Mouse (Mus musculus): Measurements from ENCODE around the gene Mthfd2l. TPM values are rescaled to one million over a fixed set of nuclear protein-coding genes. Genes with fewer than 3 reads are reported as not detected.

Mthfd2l gene
- 83.8 and 94.4 TPM in 2 replicates for polyA plus RNA-seq (2014; fragmentation: Nextera tagmentation; extraction: Ambion mirVana)

DNA sequence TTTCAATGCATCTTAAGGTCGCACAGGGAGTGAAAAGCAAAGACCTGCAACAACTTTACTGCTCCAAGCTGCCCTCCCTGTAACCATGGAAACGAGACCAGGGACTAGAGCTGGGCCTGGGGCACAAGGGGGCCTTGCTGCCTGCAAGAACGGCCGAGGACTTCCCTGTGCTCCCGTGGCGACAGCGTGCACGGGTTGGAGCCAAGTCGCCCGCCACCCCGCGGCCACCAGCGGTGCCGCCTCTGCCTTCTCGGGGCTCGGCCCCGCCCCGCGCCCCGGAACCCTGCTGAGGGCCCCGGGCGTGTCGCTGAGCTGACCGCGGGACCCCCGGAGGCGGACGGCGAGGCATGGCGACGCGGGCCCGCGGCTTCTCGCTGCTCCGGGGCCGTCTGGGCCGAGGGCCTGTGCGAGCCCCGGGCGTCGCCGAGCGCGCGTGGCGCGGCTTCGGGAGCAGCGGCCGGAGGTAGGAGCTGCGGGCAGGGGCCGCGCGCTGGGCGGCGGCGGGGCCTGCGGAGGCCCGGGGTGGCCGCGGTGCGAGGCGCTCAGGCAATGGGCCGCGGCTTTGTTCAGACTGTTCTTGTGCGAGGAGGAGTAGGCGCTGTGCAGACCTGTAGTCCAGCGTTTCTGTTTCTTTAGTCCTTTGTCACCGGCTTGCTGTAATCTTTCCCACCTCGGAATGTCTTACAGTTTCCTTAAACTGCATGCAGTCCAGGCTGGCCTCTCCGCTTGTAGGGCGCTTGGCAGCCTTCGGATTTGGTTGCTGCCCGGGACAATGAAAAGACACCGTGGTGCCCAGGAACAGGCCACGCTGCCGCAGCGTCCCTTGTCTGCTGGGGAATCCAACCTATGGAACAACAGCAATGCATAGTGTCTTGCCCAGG, at the start of gene Mthfd2l:
Gene Mthfd2l (plus strand): TSS at position 147 of the 881 bp plus-strand sequence.
- Histone ChIP-seq H3K27me3 (ENCODE audit: control insufficient read depth, insufficient read depth, low read length) (no peaks in the 10 kb centered on the region), H3K9ac (replicated peaks; ENCODE audit: low read length) (peak within 1 kb of the TSS; percentile 99), H3K27ac (replicated peaks; ENCODE audit: low read depth, low read length) (peak within 1 kb of the TSS; percentile 99), H3K4me1 (ENCODE audit: control insufficient read depth, insufficient read depth, low read length) (peaks cover 10% of the 10 kb centered on the region; the same call in 1 of the 2 replicates), H3K4me2 (ENCODE audit: low read length) (peak within 1 kb of the TSS; percentile 61), H3K9me3 (ENCODE audit: control insufficient read depth, low read length) (no peaks in the 10 kb centered on the region), H3K36me3 (ENCODE audit: control insufficient read depth, insufficient read depth, low read length) (peaks cover 5% of the 10 kb centered on the region), H3K4me3 (replicated peaks; ENCODE audit: low read depth, low read length) (peak within 1 kb of the TSS; percentile 69)
- peak; percentile 97 for ATAC-seq (ENCODE audit: low FRiP score, low TSS enrichment)
- peak; percentile 92 for DNase-seq
- under 1% methylated on average over 69 of the region's 79 CpGs for WGBS

DNA sequence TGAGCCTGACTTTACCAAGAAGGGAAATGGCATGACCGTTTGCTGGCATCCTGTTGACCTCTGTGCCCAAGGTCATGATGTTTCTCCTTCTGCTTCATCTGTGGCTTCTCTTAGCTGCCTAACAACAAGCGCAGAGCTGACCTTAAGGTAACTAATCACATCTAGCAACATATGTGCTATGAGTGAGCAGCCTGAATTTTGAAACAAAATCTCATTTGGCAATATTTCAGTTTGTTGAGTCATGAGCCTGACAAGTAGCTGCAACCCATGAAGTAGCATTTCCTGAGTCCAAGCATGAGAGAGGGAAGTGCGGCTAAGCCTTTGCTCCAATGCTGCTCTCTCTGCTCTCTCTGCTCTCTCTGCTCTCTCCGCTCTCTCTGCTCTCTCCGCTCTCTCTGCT, 49.2 kb upstream of the Mthfd2l start:
- H3K4me2 ChIP-seq (ENCODE audit: low read length): no peak overlapping the region
- H3K4me1 ChIP-seq (ENCODE audit: control insufficient read depth, insufficient read depth, low read length): no peaks in the 10 kb centered on the region
- H3K9ac ChIP-seq (replicated peaks; ENCODE audit: low read length): no peak overlapping the region
- no peaks in the 10 kb centered on the region for H3K27me3 ChIP-seq (ENCODE audit: control insufficient read depth, insufficient read depth, low read length)
- H3K9me3 ChIP-seq (ENCODE audit: control insufficient read depth, low read length): no peaks in the 10 kb centered on the region
- no peaks in the 10 kb centered on the region for H3K36me3 ChIP-seq (ENCODE audit: control insufficient read depth, insufficient read depth, low read length)
- no peak overlapping the region for H3K27ac ChIP-seq (replicated peaks; ENCODE audit: low read depth, low read length)
- ATAC-seq (ENCODE audit: low FRiP score, low TSS enrichment) (no peak), DNase-seq (no peak)
- 98% methylated on average over 5 of the region's 5 CpGs for WGBS
- H3K4me3 ChIP-seq (replicated peaks; ENCODE audit: low read depth, low read length): no peak overlapping the region

DNA sequence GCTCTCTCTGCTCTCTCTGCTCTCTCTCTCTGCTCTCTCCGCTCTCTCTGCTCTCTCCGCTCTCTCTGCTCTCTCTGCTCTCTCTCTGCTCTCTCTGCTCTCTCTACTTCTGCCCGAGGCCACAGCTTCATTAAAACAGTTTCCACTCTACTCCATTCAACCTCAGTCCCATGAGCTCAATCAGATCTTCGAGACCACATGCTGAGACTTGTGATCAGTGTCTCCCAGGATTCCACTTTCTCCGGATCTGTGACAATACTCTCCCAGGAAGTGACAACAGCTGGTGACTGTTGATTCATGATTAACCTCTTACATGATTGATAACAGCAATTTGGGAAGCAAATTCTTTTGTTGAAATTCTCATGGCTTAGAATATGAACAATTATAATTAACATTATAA, 48.8 kb upstream of the Mthfd2l start:
- no peaks in the 10 kb centered on the region for H3K36me3 ChIP-seq (ENCODE audit: control insufficient read depth, insufficient read depth, low read length)
- DNase-seq (no peak), ATAC-seq (ENCODE audit: low FRiP score, low TSS enrichment) (no peak)
- no peak overlapping the region for H3K4me3 ChIP-seq (replicated peaks; ENCODE audit: low read depth, low read length)
- no peaks in the 10 kb centered on the region for H3K9me3 ChIP-seq (ENCODE audit: control insufficient read depth, low read length)
- 75% methylated on average over 5 of the region's 5 CpGs for WGBS
- no peak overlapping the region for H3K9ac ChIP-seq (replicated peaks; ENCODE audit: low read length)
- no peaks in the 10 kb centered on the region for H3K4me1 ChIP-seq (ENCODE audit: control insufficient read depth, insufficient read depth, low read length)
- no peaks in the 10 kb centered on the region for H3K27me3 ChIP-seq (ENCODE audit: control insufficient read depth, insufficient read depth, low read length)
- no peak overlapping the region for H3K27ac ChIP-seq (replicated peaks; ENCODE audit: low read depth, low read length)
- no peak overlapping the region for H3K4me2 ChIP-seq (ENCODE audit: low read length)

GRCm38 (mm10) chr5:90884628-90885242, 46.2 kb upstream of the Mthfd2l start:
- H3K4me1 ChIP-seq (ENCODE audit: control insufficient read depth, insufficient read depth, low read length): no peaks in the 10 kb centered on the region
- no peaks in the 10 kb centered on the region for H3K36me3 ChIP-seq (ENCODE audit: control insufficient read depth, insufficient read depth, low read length)
- H3K9me3 ChIP-seq (ENCODE audit: control insufficient read depth, low read length): no peaks in the 10 kb centered on the region
- ATAC-seq (ENCODE audit: low FRiP score, low TSS enrichment) (no peak), DNase-seq (no peak)
- no peaks in the 10 kb centered on the region for H3K27me3 ChIP-seq (ENCODE audit: control insufficient read depth, insufficient read depth, low read length)
- no peak overlapping the region for H3K4me2 ChIP-seq (ENCODE audit: low read length)
- H3K9ac ChIP-seq (replicated peaks; ENCODE audit: low read length): no peak overlapping the region
- no peak overlapping the region for H3K4me3 ChIP-seq (replicated peaks; ENCODE audit: low read depth, low read length)
- 78% methylated on average over 2 of the region's 2 CpGs for WGBS
- H3K27ac ChIP-seq (replicated peaks; ENCODE audit: low read depth, low read length): no peak overlapping the region

DNA sequence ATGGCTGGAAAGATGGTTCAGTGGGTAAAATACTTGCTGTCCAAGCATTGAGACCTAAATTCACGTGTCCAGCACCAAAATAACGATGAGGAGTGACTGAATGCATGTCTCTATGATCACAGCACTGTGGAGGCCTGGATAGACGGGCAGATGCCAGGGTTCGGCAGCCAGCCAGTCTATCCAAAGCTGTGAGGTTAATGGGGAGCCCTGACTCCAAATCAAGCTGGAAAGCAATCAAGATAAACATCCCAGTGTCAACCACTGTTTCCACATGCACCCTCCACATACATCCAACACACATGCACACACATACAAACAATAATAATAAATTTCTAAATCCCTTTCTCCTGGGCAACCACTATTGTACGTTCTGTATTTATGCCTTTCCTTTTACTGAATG, 42.3 kb upstream of the Mthfd2l start:
- H3K4me1 ChIP-seq (ENCODE audit: control insufficient read depth, insufficient read depth, low read length): no peaks in the 10 kb centered on the region
- no peaks in the 10 kb centered on the region for H3K9me3 ChIP-seq (ENCODE audit: control insufficient read depth, low read length)
- H3K36me3 ChIP-seq (ENCODE audit: control insufficient read depth, insufficient read depth, low read length): no peaks in the 10 kb centered on the region
- no peaks in the 10 kb centered on the region for H3K27me3 ChIP-seq (ENCODE audit: control insufficient read depth, insufficient read depth, low read length)
- WGBS: 79% methylated on average over 5 of the region's 5 CpGs
- no peak for ATAC-seq (ENCODE audit: low FRiP score, low TSS enrichment)
- no peak overlapping the region for H3K4me3 ChIP-seq (replicated peaks; ENCODE audit: low read depth, low read length)
- no peak for DNase-seq
- H3K9ac ChIP-seq (replicated peaks; ENCODE audit: low read length): no peak overlapping the region
- H3K27ac ChIP-seq (replicated peaks; ENCODE audit: low read depth, low read length): no peak overlapping the region
- H3K4me2 ChIP-seq (ENCODE audit: low read length): no peak overlapping the region

DNA sequence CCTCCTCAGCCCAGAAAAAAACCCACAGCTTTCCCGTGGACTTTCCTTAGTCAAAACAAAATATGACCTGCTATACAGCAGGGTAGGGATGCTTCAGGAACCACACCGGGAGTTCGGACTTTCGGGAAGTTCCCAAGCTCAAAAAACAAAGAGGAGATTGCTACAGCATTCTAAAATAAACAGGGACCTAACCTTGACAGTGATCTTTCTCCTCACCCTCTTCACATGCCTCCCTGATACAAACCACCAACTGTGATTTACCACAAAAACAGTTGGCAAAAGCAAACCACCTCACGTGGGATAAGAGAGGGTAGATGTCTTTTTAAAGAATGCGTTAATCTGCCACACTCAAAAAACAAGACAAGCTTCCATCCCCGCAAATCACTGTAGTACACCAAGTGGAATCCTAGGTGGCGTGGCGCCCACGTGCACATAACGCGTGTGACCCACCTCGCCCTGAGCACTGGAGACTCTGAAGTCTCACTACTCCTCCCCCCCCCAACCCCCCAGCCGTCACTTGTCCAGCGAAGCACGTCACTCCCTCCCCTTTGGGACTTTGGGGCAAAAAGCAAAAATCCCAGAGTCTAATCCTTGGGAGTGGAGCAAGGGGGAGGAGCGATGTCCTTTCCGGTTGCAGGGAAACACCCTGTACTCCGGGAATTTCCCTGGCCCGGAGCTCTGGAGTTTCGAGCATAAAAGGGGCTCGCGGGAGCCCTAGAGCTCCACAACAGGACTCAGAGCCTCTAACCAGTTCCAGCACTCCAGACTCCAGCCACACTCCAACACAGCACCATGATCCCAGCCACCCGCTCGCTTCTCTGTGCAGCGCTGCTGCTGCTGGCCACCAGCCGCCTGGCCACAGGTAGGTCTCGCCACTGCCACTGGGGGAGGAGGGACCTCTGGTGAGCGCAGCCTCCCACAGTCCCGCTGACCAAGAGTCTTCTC, 40.1 kb upstream of the Mthfd2l start, which contains the start of gene Cxcl1:
Gene Cxcl1 (plus strand): TSS at position 723 of the 945 bp plus-strand sequence.
- Histone ChIP-seq H3K9ac (replicated peaks; ENCODE audit: low read length) (peak within 1 kb of the TSS; percentile 47), H3K4me2 (ENCODE audit: low read length) (peak within 1 kb of the TSS; percentile 86), H3K36me3 (ENCODE audit: control insufficient read depth, insufficient read depth, low read length) (no peaks in the 10 kb centered on the region), H3K27me3 (ENCODE audit: control insufficient read depth, insufficient read depth, low read length) (no peaks in the 10 kb centered on the region), H3K4me1 (ENCODE audit: control insufficient read depth, insufficient read depth, low read length) (no peaks in the 10 kb centered on the region), H3K27ac (replicated peaks; ENCODE audit: low read depth, low read length) (no peak within 1 kb of the TSS), H3K9me3 (ENCODE audit: control insufficient read depth, low read length) (no peaks in the 10 kb centered on the region), H3K4me3 (replicated peaks; ENCODE audit: low read depth, low read length) (peak within 1 kb of the TSS; percentile 46)
- 8% methylated on average over 30 of the region's 30 CpGs for WGBS
- DNase-seq (peak; percentile 77), ATAC-seq (ENCODE audit: low FRiP score, low TSS enrichment) (peak; percentile 76)

DNA sequence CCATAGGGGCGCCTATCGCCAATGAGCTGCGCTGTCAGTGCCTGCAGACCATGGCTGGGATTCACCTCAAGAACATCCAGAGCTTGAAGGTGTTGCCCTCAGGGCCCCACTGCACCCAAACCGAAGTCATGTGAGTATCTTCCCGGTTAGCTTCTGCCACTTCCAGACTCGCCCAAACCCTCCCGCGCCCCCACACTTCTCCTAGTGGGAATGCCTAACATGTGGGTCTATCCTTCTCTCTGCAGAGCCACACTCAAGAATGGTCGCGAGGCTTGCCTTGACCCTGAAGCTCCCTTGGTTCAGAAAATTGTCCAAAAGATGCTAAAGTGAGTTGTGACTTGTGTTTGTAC, 39.5 kb upstream of the Mthfd2l start:
- H3K9me3 ChIP-seq (ENCODE audit: control insufficient read depth, low read length): no peaks in the 10 kb centered on the region
- no peak overlapping the region for H3K27ac ChIP-seq (replicated peaks; ENCODE audit: low read depth, low read length)
- no peak for DNase-seq
- peak overlapping the region; percentile 86 for H3K4me2 ChIP-seq (ENCODE audit: low read length)
- peak overlapping the region; percentile 47 for H3K9ac ChIP-seq (replicated peaks; ENCODE audit: low read length)
- H3K27me3 ChIP-seq (ENCODE audit: control insufficient read depth, insufficient read depth, low read length): no peaks in the 10 kb centered on the region
- no peaks in the 10 kb centered on the region for H3K4me1 ChIP-seq (ENCODE audit: control insufficient read depth, insufficient read depth, low read length)
- 32% methylated on average over 10 of the region's 10 CpGs for WGBS
- H3K4me3 ChIP-seq (replicated peaks; ENCODE audit: low read depth, low read length): peak overlapping the region; percentile 46
- no peaks in the 10 kb centered on the region for H3K36me3 ChIP-seq (ENCODE audit: control insufficient read depth, insufficient read depth, low read length)
- ATAC-seq (ENCODE audit: low FRiP score, low TSS enrichment): no peak; the same call in 1 of the 2 replicates

GRCm38 (mm10) chr5:90894231-90894630, 36.7 kb upstream of the Mthfd2l start:
- DNase-seq (no peak), ATAC-seq (ENCODE audit: low FRiP score, low TSS enrichment) (no peak)
- no peaks in the 10 kb centered on the region for H3K4me1 ChIP-seq (ENCODE audit: control insufficient read depth, insufficient read depth, low read length)
- 81% methylated on average over 8 of the region's 8 CpGs for WGBS
- H3K36me3 ChIP-seq (ENCODE audit: control insufficient read depth, insufficient read depth, low read length): no peaks in the 10 kb centered on the region
- H3K27me3 ChIP-seq (ENCODE audit: control insufficient read depth, insufficient read depth, low read length): no peaks in the 10 kb centered on the region
- no peak overlapping the region for H3K4me2 ChIP-seq (ENCODE audit: low read length)
- no peak overlapping the region for H3K27ac ChIP-seq (replicated peaks; ENCODE audit: low read depth, low read length)
- H3K4me3 ChIP-seq (replicated peaks; ENCODE audit: low read depth, low read length): no peak overlapping the region
- H3K9me3 ChIP-seq (ENCODE audit: control insufficient read depth, low read length): no peaks in the 10 kb centered on the region
- H3K9ac ChIP-seq (replicated peaks; ENCODE audit: low read length): no peak overlapping the region

Data from midbrain, embryonic 14.5 days (tissue).